Mouse (Mus musculus) liver, postnatal 0 days (tissue): ENCODE results near the gene Gm2a. TPM values are rescaled to one million over a fixed set of nuclear protein-coding genes. Genes with fewer than 3 reads are reported as not detected.

Experiments
- ATAC-seq: fragments of 200-750 bp; cut with Nextera tagmentation; 2 replicates; pipeline ENCODE4 v1.8.0; 2017; ENCODE audit warnings: mild to moderate bottlenecking, moderate library complexity
- DNase-seq: peaks from one replicate; pipeline ENCODE4 v3.0.0-alpha.2; 2016
- H3K27ac ChIP-seq: fragments of 300-500 bp; sonication (generic); 2 replicates; pipeline ENCODE4 v1.5.1; 2014; ENCODE audit warnings: antibody characterized with exemption, moderate library complexity, mild to moderate bottlenecking, low read depth
- H3K27me3 ChIP-seq: fragments of 300-500 bp; sonication (generic); 2 replicates; pipeline ENCODE4 v1.6.1; 2014; ENCODE audit warnings: low read length, control low read depth, mixed read lengths; ENCODE audit not compliant: insufficient read depth
- H3K36me3 ChIP-seq: fragments of 300-500 bp; sonication (generic); replicated peaks from 2 replicates; pipeline ENCODE4 v1.6.1; 2014; ENCODE audit warnings: mild to moderate bottlenecking, control low read depth, low read length, moderate library complexity, mixed read lengths; ENCODE audit not compliant: insufficient read depth
- H3K4me1 ChIP-seq: fragments of 300-500 bp; sonication (generic); 2 replicates; pipeline ENCODE4 v1.6.1; 2014; ENCODE audit warnings: antibody characterized with exemption, mild to moderate bottlenecking, control low read depth; ENCODE audit not compliant: insufficient read depth
- H3K4me2 ChIP-seq: fragments of 300-500 bp; sonication (generic); 2 replicates; pipeline ENCODE4 v1.6.1; 2014; ENCODE audit warnings: low read depth, mild to moderate bottlenecking, low read length, moderate library complexity, mixed read lengths
- H3K4me3 ChIP-seq: fragments of 300-500 bp; sonication (generic); 2 replicates; pipeline ENCODE4 v1.5.1; 2014; ENCODE audit warnings: low read depth, low read length
- H3K9ac ChIP-seq: fragments of 300-500 bp; sonication (generic); replicated peaks from 2 replicates; pipeline ENCODE4 v1.6.1; 2014; ENCODE audit warnings: mild to moderate bottlenecking, moderate library complexity
- H3K9me3 ChIP-seq: fragments of 300-500 bp; sonication (generic); 2 replicates; pipeline ENCODE4 v1.6.1; 2016; ENCODE audit warnings: mild to moderate bottlenecking, control low read depth, low read length, mixed read lengths
- CTCF ChIP-seq: sonication (generic); IDR thresholded peaks from 2 replicates; pipeline ENCODE4 v1.5.1; 2016; ENCODE audit warnings: antibody characterized with exemption, low read depth
- EP300 ChIP-seq: IDR thresholded peaks from 2 replicates; pipeline ENCODE4 v1.6.1; 2016; ENCODE audit warnings: antibody characterized with exemption, low read depth, mild to moderate bottlenecking
- WGBS: fragments of 180-500 bp; shearing (Covaris S2); extraction: QIAGEN DNeasy Blood & Tissue Kit; methylation state at CpG from one replicate; pipeline ENCODE4 v1.1.7; 2014; ENCODE audit not compliant: insufficient replicate concordance; 5-methylcytosine and 5-hydroxymethylcytosine counted together
- polyA plus RNA-seq: library from polyadenylated mRNA; unstranded; fragments of >200 nt; fragmentation: Nextera tagmentation; extraction: Ambion mirVana; gene quantifications from 2 replicates; pipeline ENCODE4 v1.2.1, GENCODE M21; 2015

Gene Gm2a
- polyA plus RNA-seq, 1 experiment from 2014 or later, result 31.6 TPM

GRCm38 (mm10) chr11:55137646-55138045, 39.7 kb downstream of the Gm2a start:
- H3K9me3 ChIP-seq, result no peaks in the 10 kb centered on the region
- no peak overlapping the region for H3K9ac ChIP-seq
- H3K36me3 ChIP-seq, result no peaks in the 10 kb centered on the region
- H3K4me3 ChIP-seq, result no peak overlapping the region
- no peak for TF ChIP-seq EP300
- TF ChIP-seq CTCF, result no peak
- DNase-seq (no peak), ATAC-seq (no peak)
- H3K4me2 ChIP-seq, result no peak overlapping the region
- no peaks in the 10 kb centered on the region for H3K27me3 ChIP-seq
- no peak overlapping the region for H3K27ac ChIP-seq
- H3K4me1 ChIP-seq, result no peaks in the 10 kb centered on the region

DNA sequence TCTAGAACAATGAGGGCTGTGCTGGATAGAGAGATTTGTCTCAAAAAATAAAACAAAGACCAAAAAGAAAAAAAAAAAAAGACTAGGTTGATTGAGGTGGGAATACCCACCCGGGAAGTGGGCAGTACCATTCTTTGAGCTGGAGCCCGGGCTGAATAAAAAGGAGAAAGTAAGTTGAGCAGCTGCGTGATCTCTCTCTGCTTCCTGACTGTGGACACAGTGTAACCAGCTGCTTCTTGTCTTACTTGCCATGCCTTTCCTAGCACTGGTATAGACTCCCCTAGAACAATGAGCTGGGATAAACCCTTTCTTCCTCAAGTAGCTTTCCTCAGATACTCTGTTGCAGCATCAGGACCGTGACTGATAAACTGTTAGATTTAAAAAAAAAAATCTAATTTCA, 43.6 kb downstream of the Gm2a start:
- no peaks in the 10 kb centered on the region for H3K27me3 ChIP-seq
- ATAC-seq, result no peak
- WGBS, result 73% methylated on average over 4 of the region's 4 CpGs

GRCm38 (mm10) chr11:55144011-55144410, 46.1 kb downstream of the Gm2a start:
- Histone ChIP-seq H3K27ac (no peak overlapping the region), H3K36me3 (no peaks in the 10 kb centered on the region), H3K9me3 (no peaks in the 10 kb centered on the region), H3K27me3 (no peaks in the 10 kb centered on the region), H3K4me3 (no peak overlapping the region), H3K4me2 (no peak overlapping the region), H3K9ac (no peak overlapping the region), H3K4me1 (peaks cover 12% of the 10 kb centered on the region; the same call in 1 of the 2 replicates)
- TF ChIP-seq CTCF, result no peak
- no peak for DNase-seq
- ATAC-seq, result no peak
- WGBS, result 71% methylated on average over 5 of the region's 5 CpGs

More for the DNA sequence above, 43.6 kb downstream of the Gm2a start:
- no peak for DNase-seq
- TF ChIP-seq CTCF, result no peak
- no peak for TF ChIP-seq EP300
- no peak overlapping the region for H3K9ac ChIP-seq
- no peaks in the 10 kb centered on the region for H3K9me3 ChIP-seq
- H3K27ac ChIP-seq, result no peak overlapping the region
- H3K36me3 ChIP-seq, result no peaks in the 10 kb centered on the region
- no peak overlapping the region for H3K4me2 ChIP-seq
- no peaks in the 10 kb centered on the region for H3K4me1 ChIP-seq
- no peak overlapping the region for H3K4me3 ChIP-seq

DNA sequence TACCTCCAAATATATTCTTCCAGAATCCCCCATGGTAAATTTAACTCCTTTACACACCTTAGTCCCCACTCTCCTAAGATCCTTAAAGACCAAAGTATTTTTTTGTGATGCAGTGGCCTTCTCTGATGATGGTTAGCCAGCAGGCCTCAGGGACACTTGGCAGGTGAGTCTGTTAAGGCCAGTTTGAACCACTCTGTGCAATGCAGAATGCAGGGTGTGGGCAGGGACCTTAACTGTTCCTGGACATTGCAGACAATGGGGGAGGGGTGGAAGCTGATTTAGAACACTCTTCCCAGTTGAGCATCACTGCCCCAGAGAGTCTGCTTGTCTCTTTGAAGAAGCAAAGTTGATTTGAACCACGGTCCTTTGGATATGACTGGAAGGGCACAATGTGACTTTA, 48.9 kb downstream of the Gm2a start:
- WGBS, result 76% methylated on average over 1 of the region's 1 CpGs
- H3K4me1 ChIP-seq, result peaks cover 12% of the 10 kb centered on the region; the same call in 1 of the 2 replicates
- H3K36me3 ChIP-seq, result no peaks in the 10 kb centered on the region
- H3K4me2 ChIP-seq, result no peak overlapping the region
- no peaks in the 10 kb centered on the region for H3K9me3 ChIP-seq
- H3K27me3 ChIP-seq, result no peaks in the 10 kb centered on the region
- no peak for TF ChIP-seq CTCF
- no peak for TF ChIP-seq EP300
- H3K27ac ChIP-seq, result no peak overlapping the region
- no peak for DNase-seq
- ATAC-seq, result no peak
- H3K4me3 ChIP-seq, result no peak overlapping the region
- H3K9ac ChIP-seq, result no peak overlapping the region

- Histone ChIP-seq H3K27me3 (no peaks in the 10 kb centered on the region), H3K4me1 (peaks cover 12% of the 10 kb centered on the region; the same call in 1 of the 2 replicates), H3K36me3 (no peaks in the 10 kb centered on the region), H3K4me3 (no peak overlapping the region), H3K9ac (no peak overlapping the region), H3K9me3 (no peaks in the 10 kb centered on the region), H3K4me2 (no peak overlapping the region), H3K27ac (peak overlapping the region; percentile 3; the same call in 1 of the 2 replicates)
- ATAC-seq (no peak), DNase-seq (no peak)
- 20% methylated on average over 6 of the region's 6 CpGs for WGBS
- TF ChIP-seq EP300, result no peak
- no peak for TF ChIP-seq CTCF
These were observed 49.5 kb downstream of the Gm2a start for GRCm38 (mm10) chr11:55147423-55147822.

DNA sequence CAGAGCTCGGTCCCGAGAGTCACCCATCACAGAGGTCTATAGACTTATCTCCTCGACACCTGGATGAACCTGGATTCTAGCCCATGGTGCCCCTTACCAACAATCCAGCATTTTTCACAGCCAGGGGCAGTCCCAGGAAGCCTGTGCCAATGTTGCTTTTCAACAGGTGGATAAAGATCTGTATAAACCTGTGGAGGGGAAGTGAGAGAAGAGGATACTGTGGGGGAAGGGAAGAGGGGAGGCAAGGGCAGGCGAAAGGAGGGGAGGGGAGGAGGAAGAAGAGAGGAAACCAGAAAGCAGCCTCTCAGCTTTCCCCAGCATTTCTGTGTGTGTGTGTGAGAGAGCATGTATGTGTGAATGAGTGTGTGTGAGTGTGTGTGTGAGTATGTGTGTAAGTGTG, 50.5 kb downstream of the Gm2a start:
- no peak for TF ChIP-seq CTCF
- no peak for TF ChIP-seq EP300

DNA sequence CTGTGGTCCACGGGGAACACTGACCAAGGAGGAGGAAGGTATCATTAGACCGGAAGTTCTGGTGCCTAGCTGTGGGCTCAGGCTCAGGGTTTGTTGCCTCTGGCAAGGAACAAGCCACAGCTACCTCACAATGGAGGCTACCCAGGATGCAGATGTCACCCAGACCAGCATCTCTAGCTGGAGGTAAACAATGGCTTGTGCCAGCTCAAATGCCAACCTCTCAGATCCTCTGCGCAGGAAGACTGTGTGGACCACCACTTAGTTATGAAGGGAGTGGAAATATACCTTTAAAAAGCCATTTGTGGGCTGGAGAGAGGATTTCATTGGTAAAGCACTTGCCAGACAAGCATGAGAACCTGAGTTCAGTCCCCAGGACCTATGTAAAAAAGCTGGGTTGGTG, 53.7 kb downstream of the Gm2a start, which contains the start of gene Slc36a3:
Slc36a3 (minus strand) TSS at position 101 of the 400 bp plus-strand sequence.
- DNase-seq, result no peak
- Histone ChIP-seq H3K27me3 (no peaks in the 10 kb centered on the region), H3K9ac (no peak within 1 kb of the TSS), H3K36me3 (no peaks in the 10 kb centered on the region), H3K4me3 (no peak within 1 kb of the TSS), H3K27ac (no peak within 1 kb of the TSS), H3K4me2 (no peak within 1 kb of the TSS), H3K4me1 (peaks cover 12% of the 10 kb centered on the region; the same call in 1 of the 2 replicates), H3K9me3 (no peaks in the 10 kb centered on the region)
- TF ChIP-seq EP300, result no peak
- TF ChIP-seq CTCF, result no peak
- WGBS, result 66% methylated on average over 3 of the region's 3 CpGs
- ATAC-seq, result no peak

More for the DNA sequence above, 50.5 kb downstream of the Gm2a start:
- 60% methylated on average over 4 of the region's 4 CpGs for WGBS
- no peaks in the 10 kb centered on the region for H3K9me3 ChIP-seq
- no peak overlapping the region for H3K4me2 ChIP-seq
- H3K4me1 ChIP-seq, result peaks cover 12% of the 10 kb centered on the region; the same call in 1 of the 2 replicates
- no peak for DNase-seq
- H3K9ac ChIP-seq, result no peak overlapping the region
- H3K27me3 ChIP-seq, result no peaks in the 10 kb centered on the region
- no peak overlapping the region for H3K27ac ChIP-seq
- H3K36me3 ChIP-seq, result no peaks in the 10 kb centered on the region
- H3K4me3 ChIP-seq, result no peak overlapping the region
- ATAC-seq, result no peak
